Mouse (Mus musculus) MEL (cell line): ENCODE measurements around the gene Hexim1. TPM values are rescaled to one million over a fixed set of nuclear protein-coding genes. Genes with fewer than 3 reads are reported as not detected.

Experiments used
- DNase-seq: peaks from one replicate; pipeline ENCODE4 v3.0.0; 2011; ENCODE audit warnings: low read depth, low spot score
- H3K27ac ChIP-seq: 2 replicates; pipeline ENCODE4 v1.5.1; 2012; ENCODE audit warnings: low read depth, mild to moderate bottlenecking, control low read depth, low read length, moderate library complexity; ENCODE audit not compliant: control insufficient read depth
- H3K27me3 ChIP-seq, 2 experiments: fragments of 150-350 bp in 1 of 2; sonication (generic) in 1 of 2; 2 replicates each; pipeline ENCODE4 v1.6.1; 2012; ENCODE audit warnings: low read length in 2 of 2, mild to moderate bottlenecking in 2 of 2, improper control_type of control experiment in 1 of 2, moderate library complexity in 1 of 2; ENCODE audit not compliant: insufficient read depth in 2 of 2, control insufficient read depth in 1 of 2
- H3K36me3 ChIP-seq, 2 experiments: 2 replicates each; pipeline ENCODE4 v1.6.1; 2012 to 2014; ENCODE audit warnings: low read length in 2 of 2, improper control_type of control experiment in 1 of 2, inconsistent platforms in 1 of 2, mild to moderate bottlenecking in 1 of 2; ENCODE audit not compliant: insufficient read depth in 2 of 2, control insufficient read depth in 1 of 2
- H3K4me1 ChIP-seq, 2 experiments: fragments of 150-350 bp in 1 of 2; sonication (generic) in 1 of 2; 2 replicates each; pipeline ENCODE4 v1.6.1; 2012; ENCODE audit warnings: low read length in 2 of 2, improper control_type of control experiment in 1 of 2, mild to moderate bottlenecking in 1 of 2; ENCODE audit not compliant: insufficient read depth in 2 of 2, control insufficient read depth in 1 of 2
- H3K4me3 ChIP-seq, 2 experiments: fragments of 150-350 bp in 1 of 2; sonication (generic) in 1 of 2; 2 replicates each; pipeline ENCODE4 v1.5.1; 2012; ENCODE audit warnings: low read depth in 2 of 2, low read length in 2 of 2, mild to moderate bottlenecking in 2 of 2, moderate library complexity in 2 of 2, control low read depth in 1 of 2, improper control_type of control experiment in 1 of 2; ENCODE audit not compliant: control insufficient read depth in 1 of 2, insufficient read depth in 1 of 2
- H3K79me2 ChIP-seq: 2 replicates; pipeline ENCODE4 v1.6.1; 2012; ENCODE audit warnings: mild to moderate bottlenecking, low read length, moderate library complexity; ENCODE audit not compliant: control insufficient read depth, poor library complexity, insufficient read depth
- H3K9ac ChIP-seq: 2 replicates; pipeline ENCODE4 v1.6.1; 2012; ENCODE audit warnings: low read depth, mild to moderate bottlenecking, control low read depth, low read length, moderate library complexity; ENCODE audit not compliant: control insufficient read depth, poor library complexity, severe bottlenecking
- H3K9me3 ChIP-seq: fragments of 150-350 bp; sonication (generic); replicated peaks from 2 replicates; pipeline ENCODE4 v1.6.1; 2012; ENCODE audit warnings: mild to moderate bottlenecking, low read length, improper control_type of control experiment, moderate library complexity; ENCODE audit not compliant: insufficient read depth
- CHD1 ChIP-seq: IDR thresholded peaks from 2 replicates; pipeline ENCODE4 v1.6.1; 2012; ENCODE audit warnings: low read depth, mild to moderate bottlenecking, inconsistent platforms, low read length, improper control_type of control experiment
- CHD2 ChIP-seq: IDR thresholded peaks from 2 replicates; pipeline ENCODE4 v1.6.1; 2011; ENCODE audit warnings: low read length, improper control_type of control experiment
- CTCF ChIP-seq, 3 experiments: IDR thresholded peaks in 2 of 3; conservative IDR thresholded peaks in 1 of 3; 2 replicates each; pipeline ENCODE4 v1.5.1; 2011 to 2012; ENCODE audit warnings: low read length in 3 of 3, low read depth in 2 of 3, mild to moderate bottlenecking in 2 of 3, improper control_type of control experiment in 1 of 3, inconsistent platforms in 1 of 3, mixed read lengths in 1 of 3, moderate library complexity in 1 of 3; ENCODE audit not compliant: control insufficient read depth in 1 of 3, insufficient read depth in 1 of 3, poor library complexity in 1 of 3, severe bottlenecking in 1 of 3
- E2F4 ChIP-seq: IDR thresholded peaks from 2 replicates; pipeline ENCODE4 v1.6.1; 2011; ENCODE audit warnings: low read depth, low read length, improper control_type of control experiment, borderline replicate concordance
- ELF1 ChIP-seq: IDR thresholded peaks from 2 replicates; pipeline ENCODE4 v1.6.1; 2014; ENCODE audit warnings: low read depth, mild to moderate bottlenecking, inconsistent platforms, low read length, improper control_type of control experiment, moderate library complexity
- EP300 ChIP-seq, 2 experiments: IDR thresholded peaks; 2 replicates each; pipeline ENCODE4 v1.6.1; 2011; ENCODE audit warnings: improper control_type of control experiment in 2 of 2, low read length in 2 of 2, low read depth in 1 of 2, mild to moderate bottlenecking in 1 of 2
- ETS1 ChIP-seq: IDR thresholded peaks from 2 replicates; pipeline ENCODE4 v1.6.1; 2012; ENCODE audit warnings: low read depth, mild to moderate bottlenecking, inconsistent platforms, low read length, improper control_type of control experiment, moderate library complexity
- GABPA ChIP-seq: IDR thresholded peaks from 2 replicates; pipeline ENCODE4 v1.6.1; 2012; ENCODE audit warnings: low read depth, mild to moderate bottlenecking, inconsistent platforms, low read length, improper control_type of control experiment, moderate library complexity
- GATA1 ChIP-seq: IDR thresholded peaks from 2 replicates; pipeline ENCODE4 v1.6.1; 2011; ENCODE audit warnings: low read depth, low read length, improper control_type of control experiment
- HCFC1 ChIP-seq: IDR thresholded peaks from 2 replicates; pipeline ENCODE4 v1.6.1; 2012; ENCODE audit warnings: low read depth, mild to moderate bottlenecking, inconsistent platforms, low read length, improper control_type of control experiment, moderate library complexity
- JUND ChIP-seq: IDR thresholded peaks from 2 replicates; pipeline ENCODE4 v1.6.1; 2011; ENCODE audit warnings: low read depth, mild to moderate bottlenecking, improper control_type of control experiment, low read length
- KAT2A ChIP-seq: conservative IDR thresholded peaks from 2 replicates; pipeline ENCODE4 v1.6.1; 2012; ENCODE audit warnings: low read depth, low read length, improper control_type of control experiment, inconsistent platforms
- MAFK ChIP-seq: IDR thresholded peaks from 2 replicates; pipeline ENCODE4 v1.6.1; 2011; ENCODE audit warnings: low read depth, mild to moderate bottlenecking, low read length, improper control_type of control experiment, borderline replicate concordance
- MAX ChIP-seq: IDR thresholded peaks from 2 replicates; pipeline ENCODE4 v1.6.1; 2011; ENCODE audit warnings: low read length, improper control_type of control experiment
- MAZ ChIP-seq: IDR thresholded peaks from 2 replicates; pipeline ENCODE4 v1.6.1; 2012; ENCODE audit warnings: low read depth, mild to moderate bottlenecking, inconsistent platforms, low read length, improper control_type of control experiment
- MEF2A ChIP-seq: IDR thresholded peaks from 2 replicates; pipeline ENCODE4 v1.6.1; 2014; ENCODE audit warnings: low read depth, mild to moderate bottlenecking, inconsistent platforms, low read length, improper control_type of control experiment; ENCODE audit not compliant: poor library complexity, insufficient replicate concordance, severe bottlenecking; ENCODE audit errors: extremely low read depth
- MXI1 ChIP-seq: IDR thresholded peaks from 2 replicates; pipeline ENCODE4 v1.6.1; 2011; ENCODE audit warnings: mild to moderate bottlenecking, low read depth, low read length, improper control_type of control experiment
- MYB ChIP-seq: IDR thresholded peaks from 2 replicates; pipeline ENCODE4 v1.6.1; 2011; ENCODE audit warnings: mild to moderate bottlenecking, low read depth, low read length, improper control_type of control experiment
- MYC ChIP-seq: IDR thresholded peaks from 2 replicates; pipeline ENCODE4 v1.6.1; 2011; ENCODE audit warnings: low read depth, mild to moderate bottlenecking, low read length, improper control_type of control experiment, moderate library complexity
- NRF1 ChIP-seq: IDR thresholded peaks from 2 replicates; pipeline ENCODE4 v1.6.1; 2014; ENCODE audit warnings: low read depth, mild to moderate bottlenecking, inconsistent platforms, low read length, improper control_type of control experiment, moderate library complexity; ENCODE audit not compliant: poor library complexity, insufficient read depth, severe bottlenecking
- POLR2A ChIP-seq, 2 experiments: IDR thresholded peaks; 2 replicates each; pipeline ENCODE4 v1.6.1; 2011 to 2012; ENCODE audit warnings: low read length in 2 of 2, mild to moderate bottlenecking in 2 of 2, control low read depth in 1 of 2, improper control_type of control experiment in 1 of 2, low read depth in 1 of 2, moderate library complexity in 1 of 2; ENCODE audit not compliant: control insufficient read depth in 1 of 2, insufficient read depth in 1 of 2, poor library complexity in 1 of 2
- POLR2AphosphoS2 ChIP-seq: IDR thresholded peaks from 2 replicates; pipeline ENCODE4 v1.6.1; 2011; ENCODE audit warnings: low read length, improper control_type of control experiment
- POLR2AphosphoS5 ChIP-seq: IDR thresholded peaks from 2 replicates; pipeline ENCODE4 v1.6.1; 2012; ENCODE audit warnings: low read depth, borderline replicate concordance, mild to moderate bottlenecking, inconsistent platforms, low read length, moderate library complexity, mixed read lengths
- RAD21 ChIP-seq: IDR thresholded peaks from 2 replicates; pipeline ENCODE4 v1.6.1; 2011; ENCODE audit warnings: mild to moderate bottlenecking, low read depth, low read length, improper control_type of control experiment
- RCOR1 ChIP-seq: IDR thresholded peaks from 2 replicates; pipeline ENCODE4 v1.6.1; 2012; ENCODE audit warnings: low read depth, mild to moderate bottlenecking, inconsistent platforms, low read length, improper control_type of control experiment
- SIN3A ChIP-seq: IDR thresholded peaks from 2 replicates; pipeline ENCODE4 v1.6.1; 2012; ENCODE audit warnings: low read length, improper control_type of control experiment, inconsistent platforms
- SMC3 ChIP-seq: IDR thresholded peaks from 2 replicates; pipeline ENCODE4 v1.6.1; 2011; ENCODE audit warnings: low read depth, low read length, improper control_type of control experiment
- TAL1 ChIP-seq: IDR thresholded peaks from 2 replicates; pipeline ENCODE4 v1.6.1; 2012; ENCODE audit warnings: mild to moderate bottlenecking, inconsistent platforms, low read length, moderate library complexity, mixed read lengths
- TBP ChIP-seq: IDR thresholded peaks from 2 replicates; pipeline ENCODE4 v1.8.0; 2011; ENCODE audit warnings: low read depth, low read length, improper control_type of control experiment
- TCF12 ChIP-seq: IDR thresholded peaks from 2 replicates; pipeline ENCODE4 v1.6.1; 2014; ENCODE audit warnings: low read depth, mild to moderate bottlenecking, inconsistent platforms, low read length, improper control_type of control experiment, moderate library complexity
- UBTF ChIP-seq: IDR thresholded peaks from 2 replicates; pipeline ENCODE4 v1.6.1; 2012; ENCODE audit warnings: low read depth, mild to moderate bottlenecking, inconsistent platforms, low read length, improper control_type of control experiment, moderate library complexity, borderline replicate concordance; ENCODE audit not compliant: insufficient read depth
- USF1 ChIP-seq: IDR thresholded peaks from 2 replicates; pipeline ENCODE4 v1.6.1; 2014; ENCODE audit warnings: low read depth, mild to moderate bottlenecking, inconsistent platforms, low read length, improper control_type of control experiment, moderate library complexity
- USF2 ChIP-seq, 2 experiments: IDR thresholded peaks; 2 replicates each; pipeline ENCODE4 v1.6.1; 2011 to 2012; ENCODE audit warnings: improper control_type of control experiment in 2 of 2, low read length in 2 of 2, borderline replicate concordance in 1 of 2, inconsistent platforms in 1 of 2, low read depth in 1 of 2, mild to moderate bottlenecking in 1 of 2; ENCODE audit not compliant: insufficient read depth in 1 of 2
- ZKSCAN1 ChIP-seq: IDR thresholded peaks from 2 replicates; pipeline ENCODE4 v1.6.1; 2012; ENCODE audit warnings: low read depth, mild to moderate bottlenecking, inconsistent platforms, low read length, improper control_type of control experiment, moderate library complexity
- ZMIZ1 ChIP-seq: IDR thresholded peaks from 2 replicates; pipeline ENCODE4 v1.6.1; 2012; ENCODE audit warnings: low read depth, mild to moderate bottlenecking, inconsistent platforms, low read length, improper control_type of control experiment, moderate library complexity
- polyA plus RNA-seq, 2 experiments: library from polyadenylated mRNA; stranded (reverse) in 1 of 2; unstranded in 1 of 2; fragments of >175 nt in 1 of 2; fragments of >200 nt in 1 of 2; gene quantifications; 2 replicates each; pipeline versions ENCODE4 v1.2.1 to v1.2.4; 2012; ENCODE audit warnings: low replicate concordance in 2 of 2, low read depth in 1 of 2; ENCODE audit not compliant: insufficient read length in 2 of 2, insufficient read depth in 1 of 2, missing spikeins in 1 of 2
- total RNA-seq: library from RNA; depleted of rRNA; stranded (reverse); fragments of 300-350 nt; gene quantifications from 2 replicates; pipeline ENCODE4 v1.2.3, GENCODE M21; 2012

Hexim1 gene
- total and polyA plus RNA-seq, 3 experiments = 17.3 to 25.4 TPM; not detected in 1

GRCm38 (mm10) chr11:103101866-103102501, 14.0 kb upstream of the Hexim1 start:
- peak overlapping the region; percentile 39 for H3K27ac ChIP-seq
- peak overlapping the region; percentile 63 for H3K9ac ChIP-seq
- no peaks in the 10 kb centered on the region for H3K9me3 ChIP-seq
- peak overlapping the region; percentile 55 to 80 for H3K4me3 ChIP-seq
- H3K4me1 ChIP-seq = peaks cover 9 to 20% of the 10 kb centered on the region in 2 experiments
- peak; percentile 91 for DNase-seq
- no peaks in the 10 kb centered on the region for H3K27me3 ChIP-seq
- peaks cover 0 to 9% of the 10 kb centered on the region in 2 experiments; a peak in 2 of 4 replicates for H3K36me3 ChIP-seq
- no peaks in the 10 kb centered on the region; the same call in 1 of the 2 replicates for H3K79me2 ChIP-seq
- TF ChIP-seq E2F4 (no peak), UBTF (no peak), EP300 (IDR thresholded peaks at IDR 0.05; ENCODE audit: low read depth in 1 of 2, low read length in 2 of 2) (no peak; a peak in 1 of 4 replicates), KAT2A (no peak), ETS1 (peak; percentile 30; the same call in 1 of the 2 replicates), CHD2 (no peak), NRF1 (peak; percentile 41; the same call in 1 of the 2 replicates), GATA1 (peak; percentile 36; the same call in 1 of the 2 replicates), ELF1 (no peak), HCFC1 (peak; percentile 77), USF2 (IDR thresholded peaks at IDR 0.05; ENCODE audit: borderline replicate concordance in 1 of 2, insufficient read depth in 1 of 2, low read depth in 1 of 2, low read length in 2 of 2) (no peak), USF1 (peak; percentile 32; the same call in 1 of the 2 replicates), TAL1 (no peak), MYC (peak; percentile 75), MAX (peak; percentile 91), RAD21 (no peak), JUND (peak; percentile 19; the same call in 1 of the 2 replicates), POLR2AphosphoS2 (no peak), ZMIZ1 (peak; percentile 58; the same call in 1 of the 2 replicates), MAFK (no peak), POLR2A (IDR thresholded peaks at IDR 0.05; ENCODE audit: control insufficient read depth in 1 of 2, insufficient read depth in 1 of 2, low read depth in 1 of 2, low read length in 2 of 2, poor library complexity in 1 of 2) (peak in 1 of 2 experiments; percentile 10; a peak in 1 of 4 replicates), MAZ (no peak), TBP (peak; percentile 60; the same call in 1 of the 2 replicates), TCF12 (0 out of 2 replicates have a peak, but pooled peaks have one; percentile 23), CHD1 (no peak), CTCF (IDR thresholded peaks at IDR 0.05 in 2 of 3, conservative IDR thresholded peaks at IDR 0.05 in 1 of 3; ENCODE audit: control insufficient read depth in 1 of 3, insufficient read depth in 1 of 3, low read depth in 2 of 3, low read length in 3 of 3, poor library complexity in 1 of 3, severe bottlenecking in 1 of 3) (peak in 1 of 3 experiments; percentile 2; a peak in 1 of 6 replicates), MXI1 (peak; percentile 82), GABPA (0 out of 2 replicates have a peak, but pooled peaks have one; percentile 36), SMC3 (no peak), POLR2AphosphoS5 (no peak), MEF2A (no peak), MYB (no peak), SIN3A (no peak; the same call in none of the 2 replicates), ZKSCAN1 (no peak), RCOR1 (no peak)
